Mouse (Mus musculus) testis, adult 2 months (tissue): ENCODE data around the gene Adap2.

Experiments
- CTCF ChIP-seq: fragments of 200-500 bp; IDR thresholded peaks from 2 replicates; pipeline ENCODE4 v1.5.1; 2012; ENCODE audit warnings: low read depth, mild to moderate bottlenecking, inconsistent platforms, low read length, moderate library complexity; ENCODE audit not compliant: control insufficient read depth, insufficient read depth, insufficient replicate concordance
- POLR2A ChIP-seq: fragments of 200-500 bp; IDR thresholded peaks from 2 replicates; pipeline ENCODE4 v1.6.1; 2012; ENCODE audit warnings: low read depth, mild to moderate bottlenecking, inconsistent platforms, low read length, moderate library complexity; ENCODE audit not compliant: control insufficient read depth

- TF ChIP-seq CTCF (no peak), POLR2A (no peak)
Measured at GRCm38 (mm10) chr11:80155961-80156360, 2.1 kb downstream of the Adap2 start.
